Mouse (Mus musculus): ENCODE results near the gene Gm20388.

Gm20388 gene

GRCm38 (mm10) chr8:120042542-120043312, 132.1 kb downstream of the Gm20388 start:
- no peak for DNase-seq (ENCODE audit: low spot score in 2 of 2)

DNA sequence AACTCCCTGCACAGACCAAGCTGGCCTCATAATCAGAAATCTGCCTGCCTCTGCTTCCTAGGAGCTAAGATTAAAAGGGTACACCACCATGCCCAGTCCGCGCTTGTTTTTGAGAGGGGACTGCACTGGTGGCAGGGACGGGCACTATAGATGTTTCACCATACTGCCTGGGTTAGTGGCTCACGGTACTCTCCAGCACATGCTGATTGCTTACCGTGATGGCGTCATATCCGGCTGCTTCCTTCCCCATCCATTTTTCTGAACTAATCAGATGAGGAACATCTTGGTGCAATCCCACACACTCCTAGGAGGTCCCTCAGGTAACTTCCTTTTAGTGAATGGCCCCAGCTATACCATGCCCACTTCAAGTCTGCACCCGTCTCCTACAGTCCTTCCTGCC, 134.3 kb downstream of the Gm20388 start:
- no peak for DNase-seq (ENCODE audit: low spot score in 2 of 2)

DNA sequence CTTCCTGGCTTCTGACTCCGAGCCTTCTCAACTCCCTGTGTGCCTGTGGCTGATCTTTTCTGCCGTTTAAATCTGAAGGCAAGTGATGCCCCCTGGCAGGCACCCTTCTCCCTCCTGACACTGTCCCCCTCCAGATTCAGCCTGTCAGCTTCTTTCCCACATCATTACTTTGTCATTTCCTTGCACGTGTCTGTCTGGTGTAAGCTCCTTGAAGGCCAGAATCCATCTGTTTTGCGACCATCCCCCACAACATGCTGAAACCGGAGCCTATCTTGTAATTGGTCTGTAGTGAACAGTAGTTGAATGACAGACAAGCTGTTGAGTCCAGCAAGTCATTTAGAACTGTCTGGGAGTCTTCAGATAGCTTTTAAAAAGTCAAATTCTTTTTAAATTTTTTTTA, 134.8 kb downstream of the Gm20388 start:
- DNase-seq (ENCODE audit: low spot score in 2 of 2): no peak

DNA sequence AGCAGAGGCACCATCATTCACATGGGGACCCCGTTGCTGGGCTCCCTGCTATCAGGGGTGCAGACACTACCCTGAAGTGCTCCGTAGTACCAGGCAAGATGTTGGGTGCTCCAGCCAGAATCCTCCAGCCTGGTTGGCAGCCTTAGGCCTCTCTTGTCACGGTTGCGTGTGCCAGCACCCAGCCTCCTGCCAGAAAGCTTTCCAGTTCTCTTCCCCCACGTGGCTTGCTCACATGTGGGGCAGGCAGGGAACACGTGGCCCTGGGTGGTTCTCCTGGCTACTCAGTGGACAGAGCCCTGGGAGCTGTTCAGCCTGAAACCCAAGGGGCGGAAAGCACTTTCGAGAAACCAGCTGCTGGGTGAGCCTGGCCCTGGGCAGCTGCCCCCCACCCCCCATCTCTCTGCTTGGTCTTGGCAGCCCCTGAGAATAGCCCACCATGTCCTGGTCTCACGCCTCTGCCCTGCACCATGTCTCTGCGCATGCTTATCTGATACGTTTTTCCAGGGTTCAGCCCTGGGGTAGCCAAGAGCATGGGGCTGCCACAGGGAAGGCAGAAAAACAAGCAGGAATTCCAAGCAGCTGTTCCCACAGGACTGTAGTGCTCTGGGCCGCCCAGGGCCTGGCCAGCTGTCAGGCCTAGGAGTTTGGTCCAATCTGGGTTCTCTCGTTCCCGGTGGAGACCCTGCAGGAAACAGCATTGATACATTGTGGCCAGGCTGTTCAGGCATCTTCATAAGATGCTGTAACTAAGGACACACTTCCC, 135.8 kb downstream of the Gm20388 start:
- peak; percentile 95 to 96 for DNase-seq (ENCODE audit: low spot score in 2 of 2)

GRCm38 (mm10) chr8:120049949-120050348, 139.3 kb downstream of the Gm20388 start:
- DNase-seq (ENCODE audit: low spot score in 2 of 2): no peak

DNA sequence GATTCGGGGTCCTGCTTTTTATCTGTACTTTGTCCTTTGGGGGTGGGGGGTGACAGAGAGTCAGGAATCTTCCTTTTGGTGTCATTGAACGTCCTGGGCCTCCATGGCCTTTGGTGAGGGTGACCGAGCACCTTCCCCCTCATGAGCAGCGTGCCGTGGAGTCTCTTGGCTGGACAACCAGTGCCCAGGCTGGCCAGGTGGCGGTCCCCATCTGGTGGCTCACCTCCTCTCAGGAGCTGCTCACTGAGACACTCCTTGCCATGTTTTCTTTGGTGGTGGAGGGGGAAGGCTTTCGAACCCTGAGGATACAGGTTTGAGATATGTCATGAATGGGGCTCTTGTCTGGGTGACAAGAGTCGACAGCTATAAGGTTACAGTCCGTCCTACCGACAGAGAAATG, 139.7 kb downstream of the Gm20388 start:
- no peak for DNase-seq (ENCODE audit: low spot score in 2 of 2)

GRCm38 (mm10) chr8:120051006-120051405, 140.4 kb downstream of the Gm20388 start:
- DNase-seq (ENCODE audit: low spot score in 2 of 2): no peak

DNA sequence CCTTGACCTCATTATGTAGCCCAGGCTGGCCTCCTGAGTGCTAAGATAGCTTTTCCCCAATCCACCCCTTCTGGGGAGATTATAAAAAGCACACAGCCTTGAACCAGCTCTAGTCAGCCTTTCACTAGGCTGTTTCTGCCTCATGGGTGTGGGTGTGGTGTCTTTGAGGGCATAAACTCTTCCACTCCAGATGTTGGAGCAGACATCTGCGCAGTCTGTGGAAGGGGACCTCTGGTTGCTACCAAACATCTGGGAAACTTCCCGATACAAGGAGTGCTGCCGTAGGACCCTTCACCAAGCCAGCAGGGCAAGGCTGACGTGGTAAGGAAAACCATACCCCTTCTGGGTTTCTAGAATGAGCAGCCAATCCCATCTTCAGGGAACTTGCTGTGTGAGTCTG, 141.3 kb downstream of the Gm20388 start:
- no peak for DNase-seq (ENCODE audit: low spot score in 2 of 2)

GRCm38 (mm10) chr8:120052318-120052717, 141.7 kb downstream of the Gm20388 start:
- no peak for DNase-seq (ENCODE audit: low spot score in 2 of 2)

DNA sequence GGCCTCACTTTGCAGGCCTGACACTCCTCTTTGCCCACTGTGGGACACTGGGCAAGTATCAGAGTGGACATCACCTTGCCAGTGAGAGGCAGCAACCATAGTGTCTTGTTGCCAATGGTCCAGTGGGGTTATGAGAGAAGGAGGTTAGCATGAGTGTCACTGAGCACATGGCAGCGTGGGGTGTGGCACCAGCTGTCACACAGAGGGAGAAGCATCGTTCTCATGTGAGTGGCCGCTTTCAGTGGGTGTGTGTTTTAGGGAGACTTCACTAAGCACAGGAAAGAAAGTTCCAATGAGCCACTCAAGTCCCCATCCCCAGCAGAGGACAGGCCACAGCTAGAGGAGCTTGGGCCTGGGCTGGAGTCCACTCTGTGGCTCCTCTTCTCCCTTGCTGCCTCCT, 144.2 kb downstream of the Gm20388 start:
- DNase-seq (ENCODE audit: low spot score in 2 of 2): no peak

DNA sequence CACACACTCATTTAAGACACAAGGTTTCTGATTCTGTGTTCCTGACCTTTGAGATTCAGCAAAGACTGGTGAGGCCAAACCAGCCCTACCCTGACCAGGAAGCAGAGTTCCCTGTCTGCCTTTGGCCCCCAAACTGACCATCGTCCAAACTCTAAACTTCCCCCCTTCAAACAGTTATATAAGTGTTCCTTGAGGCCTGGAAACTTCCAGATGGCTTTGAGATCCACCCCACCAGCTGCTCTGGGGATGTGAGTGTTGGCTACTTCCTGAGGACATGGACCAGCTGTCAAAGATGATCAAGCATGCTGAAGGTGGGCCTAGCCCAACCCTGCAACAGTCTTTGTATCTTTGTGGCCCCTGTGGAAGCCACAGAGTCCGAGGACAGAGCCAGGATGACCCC, 146.4 kb downstream of the Gm20388 start:
- peak; percentile 69 to 84 for DNase-seq (ENCODE audit: low spot score in 2 of 2)

- DNase-seq (ENCODE audit: low spot score in 2 of 2): no peak
Measured at GRCm38 (mm10) chr8:120062742-120063141, 152.1 kb downstream of the Gm20388 start.

DNA sequence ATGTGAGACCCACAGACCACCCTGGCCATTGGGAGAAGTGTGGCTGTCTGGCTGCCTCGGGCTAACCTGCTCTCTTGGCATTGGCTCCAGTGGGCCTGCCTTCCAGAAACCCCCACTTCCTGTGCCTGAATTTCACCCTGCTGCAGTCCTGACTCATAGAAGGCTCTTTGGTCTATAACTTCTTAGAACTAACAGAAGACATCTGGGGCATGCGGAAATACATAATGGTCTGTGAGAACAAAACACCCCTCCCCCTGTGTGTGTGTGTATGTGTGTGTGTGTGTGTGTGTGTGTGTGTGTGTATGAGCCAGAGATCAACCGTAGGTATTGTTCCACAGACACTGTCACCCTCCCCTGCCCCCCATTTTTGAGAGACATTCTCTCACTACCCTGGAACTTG, 152.7 kb downstream of the Gm20388 start:
- DNase-seq (ENCODE audit: low spot score in 2 of 2): no peak

DNA sequence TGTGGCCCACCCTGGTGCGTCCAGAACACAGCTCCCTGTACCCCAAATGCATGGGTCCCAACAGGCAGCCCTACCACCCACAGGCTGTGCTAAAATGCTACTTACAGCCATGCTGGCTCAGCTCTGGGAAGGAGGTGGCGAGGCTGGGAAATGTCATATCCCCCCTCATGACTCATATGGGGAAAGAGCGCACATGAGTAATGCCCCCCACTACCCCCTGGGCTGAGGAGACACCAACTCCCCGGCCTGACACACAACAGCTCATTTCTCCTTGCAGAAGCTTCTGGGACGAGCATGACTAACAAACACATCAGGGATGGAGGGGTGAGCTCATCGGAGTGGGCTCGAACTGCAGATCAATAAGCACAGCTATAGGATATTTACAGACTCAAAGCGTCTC, 155.0 kb downstream of the Gm20388 start:
- no peak for DNase-seq (ENCODE audit: low spot score in 2 of 2)

DNA sequence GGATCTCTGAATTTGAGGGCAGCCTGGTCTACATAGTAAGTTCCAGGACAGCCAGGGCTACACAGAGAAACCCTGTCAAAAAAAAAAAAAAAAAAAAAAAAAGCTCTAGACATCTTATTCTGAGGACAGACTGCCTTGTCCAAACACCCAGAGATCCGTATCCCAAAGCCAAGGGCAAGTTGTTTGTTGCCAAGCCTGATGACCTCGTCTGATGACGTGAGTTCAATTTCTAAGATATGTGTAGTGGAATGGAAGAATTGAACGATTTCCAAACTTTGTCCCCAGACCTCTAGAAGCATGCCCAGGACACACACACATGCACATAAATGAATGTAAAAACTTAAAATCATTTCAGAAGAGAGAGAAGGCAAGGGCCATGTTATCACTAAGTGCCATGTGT, 155.6 kb downstream of the Gm20388 start:
- DNase-seq (ENCODE audit: low spot score in 2 of 2): no peak

- peak; percentile 89 to 95 for DNase-seq (ENCODE audit: low spot score in 2 of 2)
Measured at GRCm38 (mm10) chr8:120067936-120068668, 157.5 kb downstream of the Gm20388 start.

DNA sequence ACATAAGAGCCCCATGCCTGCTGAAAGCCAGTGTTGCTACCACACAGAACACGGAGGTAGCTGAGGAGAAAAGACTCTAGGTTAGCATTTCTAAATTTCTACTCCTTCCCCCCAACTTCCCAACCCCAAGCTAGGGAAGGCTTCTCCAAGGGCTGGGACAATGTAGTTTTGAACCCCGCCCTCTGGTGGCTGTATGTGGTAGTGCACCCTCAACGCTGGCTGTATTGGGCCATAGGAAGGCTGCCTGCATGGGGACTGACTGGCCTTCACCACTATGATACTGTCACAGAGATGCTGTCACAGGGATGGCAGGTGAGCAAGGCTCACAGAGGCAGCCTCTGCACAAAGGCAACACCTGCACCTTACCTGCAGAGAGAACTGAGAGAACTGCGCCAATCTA, 161.0 kb downstream of the Gm20388 start:
- peak; percentile 71 to 88 for DNase-seq (ENCODE audit: low spot score in 2 of 2)

GRCm38 (mm10) chr8:120072259-120072658, 161.6 kb downstream of the Gm20388 start:
- DNase-seq (ENCODE audit: low spot score in 2 of 2): peak in 1 of 2 experiments; percentile 40

GRCm38 (mm10) chr8:120072827-120073226, 162.2 kb downstream of the Gm20388 start:
- DNase-seq (ENCODE audit: low spot score in 2 of 2): peak; percentile 50 to 56

DNA sequence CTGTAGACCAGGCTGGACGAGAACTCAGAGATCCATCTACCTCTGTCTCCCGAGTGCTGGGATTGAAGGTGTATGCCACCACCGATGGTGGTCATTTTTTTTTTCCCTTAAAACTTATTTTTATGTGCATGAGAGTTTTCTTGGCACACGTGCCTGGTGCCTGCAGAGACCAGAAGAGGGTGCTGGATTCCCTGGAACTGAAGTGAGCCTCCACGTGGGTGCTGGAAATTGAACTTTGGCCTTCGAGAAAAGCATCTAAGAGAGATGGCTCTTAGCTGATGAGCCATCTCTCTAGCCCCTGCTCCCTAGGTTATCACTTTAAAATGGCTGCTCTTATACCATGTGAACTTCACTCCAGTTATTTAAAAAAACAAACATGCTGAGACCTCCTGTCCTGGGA, 163.9 kb downstream of the Gm20388 start:
- no peak for DNase-seq (ENCODE audit: low spot score in 2 of 2)

DNA sequence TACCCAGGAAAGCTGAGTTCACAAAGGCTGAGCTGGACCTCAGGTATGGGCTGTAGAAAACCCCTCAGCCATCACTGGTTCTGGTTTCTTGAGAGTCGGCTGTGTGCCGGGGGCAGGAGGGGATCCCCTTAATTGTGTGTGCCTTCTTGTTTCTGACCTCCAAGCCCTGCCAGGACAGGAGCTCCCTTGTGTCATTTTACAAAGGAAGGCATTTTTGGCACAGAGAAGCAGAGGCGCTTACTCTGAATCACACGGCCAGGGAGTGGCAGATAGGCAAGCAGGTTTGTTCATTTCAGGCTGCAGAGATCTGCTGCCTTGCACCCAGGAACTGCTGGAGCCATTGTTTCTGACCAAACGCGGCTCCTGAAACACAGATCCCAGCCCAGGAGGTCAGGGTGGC, 164.7 kb downstream of the Gm20388 start:
- DNase-seq (ENCODE audit: low spot score in 2 of 2): no peak

DNA sequence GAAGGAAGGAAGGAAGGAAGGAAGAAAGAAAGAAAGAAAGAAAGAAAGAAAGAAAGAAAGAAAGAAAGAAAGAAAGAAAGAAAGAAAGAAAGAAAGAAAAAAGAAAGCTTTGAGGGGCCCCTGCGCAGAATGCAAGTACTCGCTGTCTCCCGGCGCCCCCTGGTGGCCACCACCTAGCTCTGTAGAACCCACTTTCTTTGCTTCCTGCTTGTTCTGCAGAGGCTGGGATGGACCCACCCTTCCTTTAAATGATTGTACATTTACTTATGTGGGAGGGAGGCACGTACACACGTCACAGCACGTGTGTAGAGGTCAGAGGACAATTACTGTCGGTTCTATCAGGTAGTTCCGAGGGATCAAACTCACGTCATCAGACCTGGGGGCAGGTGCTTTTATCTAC, 167.4 kb downstream of the Gm20388 start:
- peak; percentile 56 to 69 for DNase-seq (ENCODE audit: low spot score in 2 of 2)

DNA sequence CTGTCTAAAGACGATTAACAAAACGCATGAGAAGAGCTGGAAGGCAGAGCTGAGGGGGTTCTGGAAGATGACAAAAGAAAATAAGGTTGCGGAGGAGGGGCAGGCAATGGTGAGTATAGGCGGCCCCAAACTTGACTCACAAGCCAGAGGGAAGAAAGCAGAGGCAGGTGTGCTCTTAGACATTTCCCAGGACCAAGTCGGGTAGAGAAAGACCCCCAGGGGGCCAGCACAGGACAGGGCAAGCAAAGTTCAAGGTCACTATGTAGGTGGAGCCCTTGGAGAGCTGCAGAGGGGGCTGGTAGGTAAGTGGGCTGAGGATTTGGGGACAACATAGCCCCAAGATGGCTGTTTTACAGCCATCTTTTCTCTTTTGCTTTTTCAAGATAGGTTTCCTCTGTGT, 168.7 kb downstream of the Gm20388 start:
- DNase-seq (ENCODE audit: low spot score in 2 of 2): no peak

All from heart, adult 9 months (tissue).